Mouse (Mus musculus): Measurements from ENCODE around the gene Fzr1.

DNA sequence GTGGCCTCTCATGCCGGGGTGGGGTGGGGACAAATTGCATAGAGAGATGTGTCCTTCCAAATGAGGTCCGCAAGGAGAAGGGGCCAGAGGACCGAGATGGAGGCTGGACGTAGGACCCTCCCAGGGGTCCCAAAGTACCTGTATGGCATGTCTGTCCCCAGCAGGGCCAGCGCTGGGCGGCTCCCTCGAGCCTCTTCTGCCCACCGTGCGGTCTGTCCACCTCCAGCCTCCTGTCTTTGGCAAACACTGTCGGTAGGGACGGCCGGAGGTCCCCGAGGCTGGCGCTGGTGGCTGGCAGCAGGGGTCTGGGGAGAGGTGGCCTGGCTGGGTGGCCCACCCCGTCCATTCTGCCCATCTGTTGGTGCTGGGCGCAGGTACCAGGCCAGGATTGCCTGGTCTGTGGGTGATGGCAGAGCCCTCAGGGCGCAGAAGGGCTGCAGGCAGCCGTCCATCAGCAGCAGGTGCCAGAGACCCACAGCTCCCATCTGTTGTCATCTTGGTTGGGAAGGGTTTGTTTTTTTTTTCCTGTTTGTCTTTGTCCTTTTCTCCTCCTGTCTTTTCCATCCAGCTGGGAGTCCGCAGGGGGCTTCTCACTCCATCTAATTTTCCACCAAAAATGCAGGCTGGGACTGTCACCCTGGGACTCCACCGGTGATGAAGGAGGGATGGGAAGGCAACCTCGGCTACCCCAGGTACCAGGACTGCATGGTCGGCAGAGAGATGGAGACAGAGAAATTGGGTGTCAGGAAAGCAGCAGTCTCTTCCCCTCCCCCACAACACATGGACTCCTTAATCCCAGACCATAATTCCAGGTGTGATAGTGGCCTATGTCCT, 22.3 kb upstream of the Fzr1 start:
- TF ChIP-seq CTCF (IDR thresholded peaks at IDR 0.05; ENCODE audit: borderline replicate concordance, control insufficient read depth, extremely low read depth, insufficient read depth, low read length, poor library complexity), result no peak
- no peak for TF ChIP-seq POLR2A (IDR thresholded peaks at IDR 0.05; ENCODE audit: control insufficient read depth, extremely low read depth, insufficient read depth, low read length, poor library complexity)

All from thymus, adult 2 months (tissue).